Mouse (Mus musculus) G1E (cell line): Measurements from ENCODE around the gene Gabrd. TPM values are rescaled to one million over a fixed set of nuclear protein-coding genes. Genes with fewer than 3 reads are reported as not detected.

Source experiments
- ATAC-seq: 2 replicates; pipeline ENCODE4 v1.8.0; 2016; ENCODE audit warnings: mild to moderate bottlenecking; ENCODE audit not compliant: insufficient number of reproducible peaks, poor library complexity, low FRiP score, severe bottlenecking; ENCODE audit errors: extremely low read depth
- DNase-seq: peaks from one replicate; pipeline ENCODE4 v3.0.0; 2012; ENCODE audit warnings: low spot score
- H3K27me3 ChIP-seq: 2 replicates; pipeline ENCODE4 v1.6.1; 2012; ENCODE audit warnings: mild to moderate bottlenecking, low read length, inconsistent platforms; ENCODE audit not compliant: insufficient read depth
- H3K36me3 ChIP-seq: replicated peaks from 2 replicates; pipeline ENCODE3; 2012; ENCODE audit warnings: mild to moderate bottlenecking, inconsistent platforms
- H3K4me1 ChIP-seq: 2 replicates; pipeline ENCODE4 v1.6.1; 2012; ENCODE audit warnings: low read depth, low read length, inconsistent platforms, mixed read lengths; ENCODE audit not compliant: insufficient read depth
- H3K4me3 ChIP-seq: 2 replicates; pipeline ENCODE4 v1.5.1; 2012; ENCODE audit warnings: low read depth, mild to moderate bottlenecking, inconsistent platforms, low read length, moderate library complexity, mixed read lengths
- H3K9me3 ChIP-seq: replicated peaks from 2 replicates; pipeline ENCODE4 v1.6.1; 2012; ENCODE audit warnings: inconsistent platforms
- CTCF ChIP-seq: IDR thresholded peaks from 2 replicates; pipeline ENCODE4 v1.5.1; 2012; ENCODE audit warnings: low read depth, low read length, inconsistent platforms, mixed read lengths
- GATA1 ChIP-seq: IDR thresholded peaks from 2 replicates; pipeline ENCODE4 v1.6.1; 2012; ENCODE audit warnings: borderline replicate concordance, low read length, inconsistent platforms, mixed read lengths
- GATA2 ChIP-seq: IDR thresholded peaks from 2 replicates; pipeline ENCODE4 v1.6.1; 2012; ENCODE audit warnings: low read depth, low read length, inconsistent platforms, borderline replicate concordance
- POLR2AphosphoS5 ChIP-seq: IDR thresholded peaks from 2 replicates; pipeline ENCODE4 v1.6.1; 2012; ENCODE audit warnings: low read depth, low read length, inconsistent platforms; ENCODE audit not compliant: insufficient replicate concordance
- TAL1 ChIP-seq: conservative IDR thresholded peaks from 2 replicates; pipeline ENCODE4 v1.6.1; 2012; ENCODE audit warnings: low read depth, low read length, inconsistent platforms, mixed read lengths
- polyA plus RNA-seq: library from polyadenylated mRNA; stranded (reverse); fragments of >175 nt; gene quantifications from 2 replicates; pipeline ENCODE4 v1.2.3, GENCODE M21; 2012
- total RNA-seq, 2 experiments: library from RNA; stranded (forward) in 1 of 2; stranded (reverse) in 1 of 2; fragments of 200-1000 nt in 1 of 2; fragments of >200 nt in 1 of 2; fragmentation: Nextera tagmentation in 1 of 2; gene quantifications; 2 replicates each; pipeline ENCODE4 v1.2.3; 2014 to 2017

Gene Gabrd
- total and polyA plus RNA-seq, 3 experiments, result not detected

DNA sequence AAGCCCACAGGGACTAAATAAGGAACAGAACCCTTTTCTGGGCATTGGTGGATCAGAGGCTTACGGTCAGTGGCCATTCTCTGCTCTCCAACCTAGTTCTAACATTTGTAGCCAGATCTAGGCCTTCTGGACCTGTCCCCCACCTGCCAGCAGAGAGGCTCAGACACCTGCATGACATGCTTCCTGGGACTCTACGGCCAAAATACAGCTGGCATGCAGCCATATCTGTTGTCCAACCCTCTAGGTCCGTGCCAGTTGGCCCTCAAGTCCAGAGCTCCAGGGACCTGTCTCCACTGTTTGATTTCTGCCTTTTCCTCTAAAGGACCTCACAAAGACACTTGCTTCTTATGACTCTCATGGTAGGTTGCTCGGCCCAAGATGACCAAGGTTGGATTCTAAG lies 1.2 kb downstream of the Gabrd start:
- H3K4me3 ChIP-seq, result no peak overlapping the region
- H3K9me3 ChIP-seq, result no peaks in the 10 kb centered on the region; the same call in 1 of the 2 replicates
- H3K36me3 ChIP-seq, result no peaks in the 10 kb centered on the region
- TF ChIP-seq TAL1 (no peak), GATA2 (no peak), CTCF (no peak), POLR2AphosphoS5 (no peak), GATA1 (no peak)
- peaks cover 2% of the 10 kb centered on the region; the same call in 1 of the 2 replicates for H3K4me1 ChIP-seq
- ATAC-seq, result no peak
- DNase-seq, result no peak
- H3K27me3 ChIP-seq, result peaks cover 10% of the 10 kb centered on the region; the same call in 1 of the 2 replicates

DNA sequence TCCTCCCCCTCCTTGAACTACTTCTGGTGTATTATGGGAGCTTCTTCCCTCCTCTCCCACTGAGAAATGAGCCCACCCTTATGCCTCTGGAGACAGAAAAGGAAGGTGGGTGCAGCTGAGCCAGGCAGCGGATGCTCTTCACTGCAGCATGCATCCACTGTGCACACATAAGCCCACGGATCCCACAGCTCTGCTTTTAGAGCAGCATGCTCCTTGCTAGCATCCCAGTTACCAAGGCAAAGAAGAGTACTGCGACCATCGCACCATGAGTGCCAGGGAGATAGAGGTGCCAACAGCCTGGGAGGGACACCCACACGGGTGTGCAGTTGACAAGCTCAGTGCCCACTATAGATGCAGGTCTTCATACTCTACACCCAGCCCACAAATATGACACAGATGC lies 2.4 kb downstream of the Gabrd start:
- no peaks in the 10 kb centered on the region; the same call in 1 of the 2 replicates for H3K9me3 ChIP-seq
- ATAC-seq, result no peak

DNA sequence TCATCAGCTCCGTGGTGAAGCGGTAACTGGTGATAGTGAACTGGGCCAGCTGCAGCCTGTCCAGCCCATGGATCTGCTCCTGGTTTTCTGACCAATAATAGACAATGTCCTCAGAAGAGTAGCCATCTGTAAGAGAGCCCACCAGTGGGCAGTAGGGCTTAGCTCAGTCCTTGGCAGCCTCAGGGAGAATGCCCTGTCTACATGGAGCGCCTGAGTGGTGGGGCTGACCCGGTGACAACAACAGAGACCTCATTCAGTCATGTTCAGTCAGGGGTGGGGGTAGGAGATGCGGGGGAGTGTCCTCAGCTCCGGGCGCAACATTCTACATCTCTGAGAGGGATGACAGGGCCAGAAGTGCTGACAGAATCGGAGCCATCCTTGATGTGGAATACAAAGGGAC lies 10.7 kb downstream of the Gabrd start:
- Histone ChIP-seq H3K4me1 (no peaks in the 10 kb centered on the region), H3K36me3 (no peaks in the 10 kb centered on the region), H3K4me3 (no peak overlapping the region), H3K27me3 (peaks cover 4% of the 10 kb centered on the region; the same call in 1 of the 2 replicates), H3K9me3 (no peaks in the 10 kb centered on the region)
- no peak for DNase-seq
- ATAC-seq, result no peak
- TF ChIP-seq GATA1 (no peak), POLR2AphosphoS5 (no peak), TAL1 (no peak), CTCF (no peak), GATA2 (no peak)

More for the DNA sequence above, 2.4 kb downstream of the Gabrd start:
- no peak overlapping the region for H3K4me3 ChIP-seq
- H3K4me1 ChIP-seq, result peaks cover 2% of the 10 kb centered on the region; the same call in 1 of the 2 replicates
- peaks cover 8% of the 10 kb centered on the region; the same call in 1 of the 2 replicates for H3K27me3 ChIP-seq
- H3K36me3 ChIP-seq, result no peaks in the 10 kb centered on the region
- TF ChIP-seq TAL1, result no peak
- TF ChIP-seq POLR2AphosphoS5, result no peak
- TF ChIP-seq CTCF, result no peak
- no peak for TF ChIP-seq GATA2
- TF ChIP-seq GATA1, result no peak
- DNase-seq, result no peak

DNA sequence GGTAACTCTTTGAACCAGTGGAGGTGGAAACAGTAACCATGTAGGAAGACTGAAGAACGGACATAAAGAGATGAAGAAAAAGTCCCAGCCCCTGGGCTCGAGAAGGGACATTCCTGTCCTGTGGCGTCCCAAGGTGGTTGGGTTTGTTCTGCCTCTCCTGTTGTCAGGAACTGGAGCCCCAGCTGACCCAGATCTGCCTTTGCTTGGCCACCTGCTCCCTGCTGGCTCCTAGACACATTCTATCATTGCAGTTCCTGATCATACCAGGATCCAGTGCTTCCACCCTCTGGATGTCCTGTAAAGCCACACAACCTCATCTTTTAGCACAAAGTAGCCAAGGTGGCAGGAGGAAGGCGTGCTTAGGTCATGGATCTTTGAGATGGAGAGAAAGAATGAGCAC lies 14.6 kb downstream of the Gabrd start:
- Histone ChIP-seq H3K4me3 (no peak overlapping the region), H3K9me3 (no peaks in the 10 kb centered on the region), H3K4me1 (no peaks in the 10 kb centered on the region), H3K36me3 (no peaks in the 10 kb centered on the region), H3K27me3 (peaks cover 4% of the 10 kb centered on the region; the same call in 1 of the 2 replicates)
- TF ChIP-seq GATA1, result no peak
- no peak for TF ChIP-seq CTCF
- no peak for TF ChIP-seq POLR2AphosphoS5
- TF ChIP-seq GATA2, result no peak
- ATAC-seq (no peak), DNase-seq (no peak)

DNA sequence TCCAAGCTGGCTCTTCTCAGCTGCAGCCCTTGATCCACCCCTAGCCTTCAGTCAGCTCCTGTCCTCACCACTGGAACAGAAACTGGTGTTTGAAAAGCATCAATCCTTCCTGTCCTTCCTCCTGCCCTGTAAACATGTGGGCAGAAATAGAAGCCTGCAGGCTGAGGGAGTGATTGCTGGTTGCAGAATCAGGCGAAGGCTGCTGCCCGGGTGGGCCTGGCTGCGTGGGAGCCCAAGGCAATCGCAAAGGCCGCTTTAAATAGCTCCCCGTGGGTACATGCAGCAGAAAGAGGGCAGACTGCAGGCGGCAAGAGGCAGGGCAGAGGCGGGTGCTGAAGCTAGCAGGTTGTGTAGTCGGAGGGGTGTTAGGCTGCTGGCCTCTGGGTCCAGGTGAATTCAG lies 15.2 kb downstream of the Gabrd start:
- ATAC-seq, result no peak
- Histone ChIP-seq H3K27me3 (peaks cover 1% of the 10 kb centered on the region; the same call in 1 of the 2 replicates), H3K9me3 (no peaks in the 10 kb centered on the region), H3K4me3 (no peak overlapping the region), H3K4me1 (no peaks in the 10 kb centered on the region), H3K36me3 (no peaks in the 10 kb centered on the region)
- DNase-seq, result no peak
- no peak for TF ChIP-seq CTCF
- TF ChIP-seq GATA2, result no peak
- no peak for TF ChIP-seq POLR2AphosphoS5
- TF ChIP-seq TAL1, result no peak
- TF ChIP-seq GATA1, result no peak

DNA sequence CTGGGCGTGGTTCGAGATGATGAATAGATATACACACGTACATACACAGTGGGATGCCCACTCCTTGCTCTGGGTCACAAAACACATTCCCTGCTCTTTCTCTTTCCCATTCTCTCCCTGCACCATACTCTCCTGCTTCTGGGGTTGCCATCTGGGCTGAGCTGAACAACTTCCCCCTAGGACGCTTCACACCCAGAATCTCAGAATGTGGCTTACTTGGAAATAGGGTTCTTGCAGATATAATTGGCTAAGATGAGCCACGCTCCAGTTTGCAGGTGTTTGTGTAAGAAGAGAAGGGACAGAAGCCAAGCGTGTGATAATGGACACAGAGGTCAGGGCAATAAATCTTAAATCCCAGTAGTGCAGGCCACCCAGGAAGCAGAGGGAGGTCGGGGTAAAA lies 15.9 kb downstream of the Gabrd start:
- H3K4me1 ChIP-seq, result no peaks in the 10 kb centered on the region
- DNase-seq (no peak), ATAC-seq (no peak)
- no peaks in the 10 kb centered on the region for H3K9me3 ChIP-seq
- no peak overlapping the region for H3K4me3 ChIP-seq
- no peak for TF ChIP-seq POLR2AphosphoS5
- TF ChIP-seq CTCF, result no peak
- no peak for TF ChIP-seq GATA1
- TF ChIP-seq GATA2, result no peak
- TF ChIP-seq TAL1, result no peak
- no peaks in the 10 kb centered on the region for H3K36me3 ChIP-seq
- no peaks in the 10 kb centered on the region; the same call in 1 of the 2 replicates for H3K27me3 ChIP-seq
